Mouse (Mus musculus): ENCODE data around the gene S100a4. TPM values are rescaled to one million over a fixed set of nuclear protein-coding genes. Genes with fewer than 3 reads are reported as not detected.
A peak's percentile ranks its signal among the peaks of the same experiment; 100 is the strongest.

S100a4 gene
- total RNA-seq, 2 experiments from 2014 or later = 2.9 to 4.5 TPM

DNA sequence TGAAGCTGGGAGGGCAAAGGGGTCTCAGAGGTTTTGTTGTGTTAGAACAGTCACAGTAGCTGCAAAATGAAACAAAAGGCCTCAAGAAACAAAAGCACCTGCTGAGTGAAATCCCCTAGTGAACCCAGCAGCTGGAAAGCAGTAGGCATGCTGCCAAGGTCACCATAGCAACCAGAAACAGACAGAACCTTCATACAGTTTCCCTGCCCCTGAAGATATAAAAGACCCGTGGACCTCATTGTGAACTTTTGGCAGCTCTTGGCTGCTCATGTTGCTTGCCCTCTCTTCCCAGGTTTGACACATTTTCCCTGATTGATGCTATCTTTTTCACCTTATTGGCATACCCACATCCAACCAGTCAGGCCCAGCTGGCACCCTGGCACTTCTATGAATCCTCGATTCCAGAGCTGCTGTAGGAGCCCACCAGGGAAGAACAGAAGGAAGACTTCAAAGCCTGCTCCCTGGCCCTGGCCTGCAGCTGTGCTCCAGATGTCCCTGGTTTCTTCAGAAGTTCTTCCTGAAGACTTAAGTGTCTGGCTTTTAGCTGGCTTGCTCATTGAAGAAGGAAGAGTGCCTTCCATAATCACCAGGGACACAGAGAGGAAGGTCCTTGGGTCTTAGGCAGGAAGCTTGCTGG, 20.0 kb downstream of the S100a4 start:
- no peak for DNase-seq (ENCODE audit: low spot score in 2 of 2)

DNA sequence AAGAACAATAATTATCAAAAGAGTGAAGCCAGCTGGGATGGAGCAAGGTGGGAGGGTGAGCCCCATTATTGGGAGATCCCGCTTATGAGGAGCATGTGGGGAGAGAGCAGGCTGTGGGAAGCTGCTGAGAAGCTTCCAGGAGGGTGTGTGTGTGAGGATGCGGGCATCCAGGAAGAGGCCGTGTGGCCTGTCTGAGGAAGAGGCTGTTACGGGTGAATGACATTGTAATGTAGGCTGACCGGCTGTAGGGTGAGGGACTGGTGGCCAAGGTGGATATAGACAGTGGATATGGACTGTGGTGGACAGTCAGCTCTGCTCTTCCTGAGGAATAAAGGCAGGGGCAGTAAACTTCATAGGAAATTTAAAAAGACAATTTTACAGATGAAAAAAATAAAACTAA, 21.9 kb downstream of the S100a4 start:
- no peak for DNase-seq (ENCODE audit: low spot score in 2 of 2)

DNA sequence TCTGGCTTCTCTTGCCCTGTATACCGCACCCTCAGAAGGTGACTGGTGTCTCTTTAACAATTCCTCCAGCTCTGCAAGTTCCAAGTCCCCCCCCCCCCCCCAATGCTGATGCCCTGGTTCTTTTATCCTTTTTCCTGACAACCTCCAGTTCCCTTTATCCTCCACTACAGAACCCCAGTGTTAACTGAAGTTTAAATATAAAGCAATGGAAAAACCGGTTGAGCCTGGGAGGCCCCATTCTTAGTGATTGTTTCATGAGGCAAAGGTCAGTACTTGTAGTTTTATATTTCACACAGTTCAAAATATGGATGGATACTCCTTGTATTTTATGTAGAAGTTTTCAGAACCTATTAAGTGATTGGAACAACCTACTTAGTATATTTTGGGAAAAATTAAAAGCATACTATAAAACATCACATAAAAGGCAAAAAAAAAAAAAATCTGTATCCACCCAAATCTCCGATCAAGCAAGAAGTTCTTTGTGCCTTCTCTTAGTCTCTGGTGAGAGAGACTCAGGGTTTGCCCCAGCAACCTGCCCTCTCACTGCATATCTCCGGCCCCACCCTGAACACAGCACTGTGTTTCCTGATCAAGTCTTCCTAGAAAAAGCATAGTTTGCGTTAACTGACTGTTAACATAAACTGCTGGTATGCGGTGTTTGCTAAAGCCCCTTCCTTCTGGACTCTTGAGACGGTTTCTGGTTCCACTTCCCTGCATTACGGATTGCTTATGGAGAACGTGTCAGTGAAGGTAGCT, 22.9 kb downstream of the S100a4 start:
- DNase-seq (ENCODE audit: low spot score in 2 of 2) = no peak

DNA sequence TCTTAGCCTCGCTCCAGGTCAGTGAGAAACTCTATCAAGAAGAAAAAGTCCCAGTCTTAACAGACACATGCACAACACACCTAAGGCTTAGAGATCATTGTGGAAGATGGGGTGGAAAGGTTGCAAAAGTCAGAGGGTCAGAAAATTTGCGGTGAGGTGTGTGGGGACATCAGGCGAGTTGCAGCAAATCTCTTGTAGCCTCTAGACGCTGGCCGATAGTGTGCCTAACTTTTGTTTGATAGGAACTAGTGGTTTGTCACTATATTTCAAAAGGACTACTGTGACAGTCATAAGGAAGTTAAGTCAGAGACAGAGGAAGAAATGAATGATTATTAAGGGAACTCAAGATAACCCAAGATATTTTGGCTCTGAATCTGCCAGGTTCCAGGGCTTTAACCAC, 23.8 kb downstream of the S100a4 start:
- DNase-seq (ENCODE audit: low spot score in 2 of 2) = no peak

DNA sequence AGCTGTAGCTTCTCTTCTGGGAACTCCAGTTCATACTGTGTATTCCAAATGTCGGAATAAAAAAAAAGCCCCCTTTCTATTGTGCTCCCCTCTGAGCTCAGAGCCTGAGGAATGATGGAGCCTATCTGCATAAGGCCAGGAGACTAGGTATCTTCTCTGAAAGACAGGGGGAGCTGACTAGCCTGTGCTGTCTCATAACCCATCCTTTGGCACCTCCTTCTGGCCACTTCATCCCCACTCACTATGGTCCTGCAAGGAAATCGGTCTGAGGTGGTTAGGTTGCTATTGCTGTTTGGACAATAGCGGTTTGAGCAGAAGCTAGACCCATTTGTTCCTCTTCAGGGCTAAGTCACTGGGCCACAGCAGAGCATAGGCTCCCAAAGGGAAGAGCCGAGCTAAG, 24.2 kb downstream of the S100a4 start:
- DNase-seq (ENCODE audit: low spot score in 2 of 2) = no peak

DNA sequence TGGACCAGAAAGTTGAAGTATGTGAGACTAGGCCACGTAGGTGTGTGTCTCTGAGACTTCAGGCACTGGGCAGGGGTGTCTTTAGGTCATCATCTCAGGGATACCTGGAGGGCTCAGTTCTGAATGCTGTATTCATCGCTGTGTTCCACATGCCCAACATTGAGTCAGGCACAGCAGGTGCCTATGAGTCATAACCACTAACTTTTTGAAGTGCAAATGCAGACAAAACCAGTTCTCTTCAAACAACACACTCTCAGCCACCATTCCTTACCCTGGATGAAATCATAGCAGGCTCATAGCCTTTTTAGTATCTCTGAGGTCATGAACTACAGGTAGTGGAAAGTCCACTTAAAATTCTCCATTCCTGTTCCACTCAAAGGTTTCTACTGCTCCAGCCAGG, 25.7 kb downstream of the S100a4 start:
- DNase-seq (ENCODE audit: low spot score in 2 of 2) = no peak

DNA sequence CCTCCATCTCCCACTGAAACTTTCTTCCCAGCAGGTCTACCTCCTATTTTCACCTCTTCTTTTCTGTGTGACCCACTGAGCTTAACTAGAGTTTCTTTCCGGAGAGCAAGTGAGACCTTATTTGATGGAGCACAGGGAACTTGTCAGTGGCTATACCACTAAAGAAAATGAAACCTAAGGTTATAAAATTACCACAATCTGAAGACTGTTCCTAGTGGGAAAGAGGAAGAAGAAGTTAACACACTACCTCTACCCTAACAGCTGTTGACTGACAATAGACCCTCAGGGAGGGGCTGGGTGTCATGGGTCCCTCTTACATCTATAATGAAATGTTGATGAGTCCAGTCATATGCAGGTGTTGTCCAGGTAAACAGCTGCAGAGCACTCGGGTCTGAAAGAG, 28.4 kb downstream of the S100a4 start:
- no peak for DNase-seq (ENCODE audit: low spot score in 2 of 2)

DNA sequence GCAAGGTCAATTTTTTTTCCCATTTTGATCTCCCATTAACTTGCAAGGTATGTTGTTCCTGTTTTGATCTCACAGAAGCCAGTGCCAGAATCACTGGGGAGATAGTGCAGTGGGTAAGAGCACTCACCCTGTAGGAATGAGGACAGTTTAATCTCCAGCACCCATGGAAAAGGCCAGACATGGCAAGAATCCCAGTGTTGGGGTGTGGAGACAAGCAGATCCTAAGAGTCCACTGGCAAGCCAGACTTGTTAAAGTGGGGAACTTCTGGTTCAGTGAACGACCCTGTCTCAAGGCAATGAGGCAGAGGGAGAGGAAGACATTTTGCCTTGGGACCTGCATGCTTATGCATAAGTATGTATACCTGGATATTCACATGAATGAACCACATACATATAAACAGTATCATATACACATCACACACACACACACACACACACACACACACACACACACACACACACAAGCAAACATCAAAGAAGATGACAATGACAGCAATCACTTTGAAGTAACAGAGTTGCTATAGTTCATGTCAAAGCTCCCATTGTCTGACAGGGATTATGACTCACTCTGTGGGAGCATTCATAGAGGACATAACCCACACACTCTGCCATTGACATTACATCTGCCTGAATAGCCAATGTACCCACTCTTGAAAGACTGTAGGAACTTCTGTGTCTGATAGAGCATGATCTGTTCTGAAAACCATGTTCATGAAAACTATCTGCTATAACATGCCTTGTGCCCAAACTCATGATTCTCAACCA, 35.1 kb downstream of the S100a4 start:
- no peak for DNase-seq (ENCODE audit: low spot score in 2 of 2)

DNA sequence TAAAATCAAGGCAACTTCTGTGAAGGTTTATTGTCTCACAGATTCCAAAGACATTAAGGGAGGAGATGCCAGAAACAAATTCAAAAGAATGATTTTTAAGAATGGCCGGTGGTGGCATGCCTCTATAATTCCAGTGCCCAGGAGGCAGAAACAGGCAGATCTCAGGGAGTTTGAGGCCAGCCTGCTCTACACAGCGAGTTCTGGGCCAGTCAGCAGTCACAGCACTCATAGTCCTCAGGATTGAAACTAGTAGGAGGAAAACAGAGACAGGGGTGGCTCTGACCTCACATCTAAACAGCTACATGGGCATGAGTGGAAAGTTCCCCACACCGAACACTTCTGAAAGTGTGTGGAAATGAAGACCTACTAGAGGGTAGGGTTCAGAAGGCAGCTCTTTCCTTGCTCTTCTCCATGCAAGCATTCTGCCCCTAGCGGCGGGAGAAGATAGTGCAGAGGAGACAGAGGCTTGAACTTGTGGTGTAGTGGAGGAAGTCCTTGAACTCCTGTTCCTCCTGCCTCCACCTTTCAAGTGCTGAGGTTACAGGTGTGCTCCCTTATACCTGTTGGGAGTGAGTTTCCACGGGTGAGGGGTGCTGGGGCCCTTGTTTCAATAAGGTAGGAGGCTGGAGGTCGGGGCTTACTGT, 36.1 kb downstream of the S100a4 start:
- no peak for DNase-seq (ENCODE audit: low spot score in 2 of 2)

DNA sequence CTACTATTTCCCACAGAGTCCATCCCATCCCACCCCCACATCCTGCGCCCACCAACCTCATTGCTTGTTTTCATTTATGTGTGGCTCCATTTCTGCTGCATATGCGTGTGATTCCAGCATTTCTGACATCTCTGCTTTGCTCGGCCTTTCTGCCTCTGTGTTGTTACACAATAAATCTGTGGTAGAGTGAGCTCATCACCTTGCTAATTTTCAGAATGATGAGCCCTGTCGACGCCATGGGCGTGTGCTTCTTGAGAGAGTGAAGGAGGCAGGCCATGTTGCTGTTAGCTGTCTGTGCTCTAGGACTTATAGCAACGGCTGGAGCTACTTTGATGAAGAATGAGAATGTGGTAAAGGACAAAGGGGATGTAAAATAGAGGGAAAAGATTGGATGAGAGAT, 37.4 kb downstream of the S100a4 start:
- no peak for DNase-seq (ENCODE audit: low spot score in 2 of 2)

DNA sequence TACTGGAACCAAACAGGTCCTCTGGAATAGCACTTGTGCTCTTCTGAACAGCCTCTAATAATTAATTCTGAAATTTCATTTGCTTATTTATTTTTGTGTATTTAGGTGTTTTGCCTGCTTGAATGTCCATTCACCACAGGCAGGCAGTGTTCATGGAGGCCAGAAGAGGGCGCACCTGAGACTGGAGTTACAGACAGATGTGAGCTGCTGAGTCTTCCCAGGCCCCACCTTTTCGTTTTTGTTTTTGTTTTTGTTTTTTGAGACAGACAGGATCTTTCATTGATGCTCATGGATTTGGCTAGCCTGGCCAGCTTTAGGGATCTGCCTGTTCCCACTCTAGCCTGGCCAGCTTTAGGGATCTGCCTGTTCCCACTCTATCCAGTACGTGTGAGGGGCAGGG, 40.6 kb downstream of the S100a4 start:
- peak; percentile 40 to 59 for DNase-seq (ENCODE audit: low spot score in 2 of 2)

DNA sequence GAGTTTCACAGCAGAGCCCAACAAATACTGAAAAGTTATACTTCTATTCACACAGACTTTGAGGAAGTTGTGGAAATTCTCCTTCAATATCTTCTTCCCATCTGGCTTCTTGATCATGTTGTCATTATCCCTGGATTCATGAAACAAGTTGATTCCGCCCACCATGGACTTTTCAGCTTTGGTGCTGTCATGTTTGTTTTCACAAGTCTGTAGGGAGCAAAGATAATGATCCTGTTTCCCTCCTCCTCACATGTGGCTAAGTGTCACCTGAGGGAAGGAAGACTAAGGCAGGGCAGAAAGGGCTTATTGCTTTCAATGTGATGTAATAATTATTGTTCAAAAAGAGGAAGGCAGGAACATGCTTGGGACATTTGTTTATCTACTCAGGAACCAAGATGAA, 43.7 kb downstream of the S100a4 start:
- no peak for DNase-seq (ENCODE audit: low spot score in 2 of 2)

DNA sequence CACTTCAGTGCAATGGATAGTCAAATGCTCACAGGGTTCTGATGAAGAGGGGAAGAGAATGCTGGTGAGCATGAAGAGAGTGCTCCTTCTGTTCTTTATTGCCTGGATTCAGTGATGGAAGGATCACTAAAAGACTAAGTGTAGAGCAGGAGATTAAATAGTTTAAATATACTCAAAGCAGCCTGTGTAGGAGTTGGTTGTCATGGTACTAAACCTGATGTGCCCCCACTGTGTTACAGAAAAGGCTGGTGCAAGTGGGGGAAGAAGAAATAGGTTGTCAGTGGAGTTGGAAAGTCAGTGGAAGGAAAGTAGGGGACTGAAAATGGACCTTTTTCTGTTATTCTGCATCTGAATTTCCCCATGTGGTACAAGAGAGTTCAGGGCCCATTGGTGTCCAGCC, 45.4 kb downstream of the S100a4 start:
- DNase-seq (ENCODE audit: low spot score in 2 of 2) = peak in 1 of 2 experiments; percentile 11

DNA sequence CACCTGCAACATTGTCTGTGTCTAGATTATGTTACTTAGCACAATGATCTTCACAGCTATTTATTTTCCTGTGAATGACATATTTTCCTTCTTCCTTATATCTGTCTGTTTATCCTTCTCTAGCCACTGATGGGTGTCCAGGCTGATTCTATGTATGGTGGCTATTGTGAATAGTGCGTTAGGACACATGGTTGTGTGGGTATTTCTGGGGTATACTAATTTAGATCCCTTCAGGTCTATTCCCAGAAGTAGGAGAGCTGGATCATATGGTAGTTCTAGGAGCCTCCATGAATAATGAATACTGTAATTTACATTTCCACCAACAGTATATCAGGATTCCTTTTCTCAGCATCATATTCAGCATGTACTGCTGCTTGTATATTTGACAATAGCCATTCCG, 46.3 kb downstream of the S100a4 start:
- no peak for DNase-seq (ENCODE audit: low spot score in 2 of 2)

DNA sequence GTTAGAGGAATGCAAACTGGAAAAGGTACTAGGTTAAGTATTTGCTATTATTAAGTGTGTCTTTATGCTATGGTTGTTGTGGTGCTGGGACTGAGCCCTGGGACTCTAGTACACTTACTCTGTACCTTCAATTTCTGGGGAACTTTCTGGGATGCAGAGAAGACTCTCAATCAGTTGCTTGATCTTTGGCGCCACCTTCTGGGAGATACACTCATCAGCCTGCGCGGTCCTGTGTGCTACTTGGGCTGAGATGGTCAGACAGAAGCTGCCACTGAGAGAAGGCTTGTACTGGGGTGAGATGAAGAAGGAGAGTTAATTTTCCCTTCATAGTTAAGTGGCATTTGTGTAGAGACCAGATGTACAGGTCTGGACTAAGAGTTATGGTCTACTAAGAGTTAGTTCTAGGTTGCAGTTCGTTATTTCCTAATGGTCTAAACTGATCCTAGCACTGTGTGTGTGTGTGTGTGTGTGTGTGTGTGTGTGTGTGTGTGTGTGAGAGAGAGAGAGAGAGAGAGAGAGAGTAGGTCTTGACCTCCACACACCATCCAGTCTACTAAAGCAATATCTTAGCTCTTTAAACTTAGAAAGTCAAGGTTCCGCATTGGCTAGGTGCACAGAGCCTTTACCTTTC, 49.4 kb downstream of the S100a4 start:
- DNase-seq (ENCODE audit: low spot score in 2 of 2) = peak; percentile 87 to 91

DNA sequence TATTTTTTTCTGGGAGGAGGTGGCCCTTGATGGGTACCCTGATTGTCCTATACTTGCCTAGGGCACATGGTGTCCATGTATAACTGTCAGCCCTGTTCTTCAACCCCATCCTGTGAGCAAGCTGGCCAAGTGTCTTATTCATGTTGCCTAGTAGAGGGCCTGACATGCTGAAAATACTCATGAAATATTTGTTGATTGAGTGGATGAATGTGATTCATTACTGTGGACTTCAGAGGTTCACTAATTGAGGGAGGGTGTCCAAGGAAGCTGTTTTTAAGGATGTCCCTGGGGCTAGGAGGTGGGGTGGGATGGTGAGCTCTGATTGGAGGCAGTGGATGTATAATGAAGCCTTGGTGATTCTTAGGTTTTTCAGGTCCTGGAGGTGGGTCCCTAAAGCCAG, 50.1 kb downstream of the S100a4 start, which contains the start of gene S100a7a:
TSS of gene S100a7a (plus strand) at position 301 of the 400 bp plus-strand sequence.
- no peak for DNase-seq (ENCODE audit: low spot score in 2 of 2)

Other genes starting within 250 kb of the S100a4 start
- gene Slc27a3, start 213.8 kb upstream of the S100a4 start, total RNA-seq (2021) = 1 to 10 TPM; 5.9 to 9.3 TPM
- gene Ints3, start 170.1 kb upstream of the S100a4 start, total RNA-seq (2021) = 10 to 100 TPM; 63.1 to 66.1 TPM
- 1 to 10 TPM; 4.6 to 5.0 TPM for gene Npr1, start 137.9 kb upstream of the S100a4 start, total RNA-seq (2021)
- gene Ilf2, start 127.6 kb upstream of the S100a4 start, total RNA-seq (2021) = 10 to 100 TPM; 90.2 to 94.9 TPM
- gene Snapin, start 112.7 kb upstream of the S100a4 start, total RNA-seq (2021) = 10 to 100 TPM; 55.5 to 57.0 TPM
- gene Chtop, start 94.3 kb upstream of the S100a4 start, total RNA-seq (2021) = 100 to 1,000 TPM; 165 TPM
- gene S100a1, start 89.4 kb upstream of the S100a4 start, total RNA-seq (2021) = 100 to 1,000 TPM; 127 to 133 TPM
- gene S100a13, start 89.3 kb upstream of the S100a4 start, total RNA-seq (2021) = 10 to 100 TPM; 19.2 to 20.4 TPM
- gene S100a14, start 76.9 kb upstream of the S100a4 start, total RNA-seq (2021) = under 1 TPM; 0.52 to 0.70 TPM
- gene S100a16, start 66.5 kb upstream of the S100a4 start, total RNA-seq (2021) = 10 to 100 TPM; 75.6 to 80.4 TPM
- 1 to 10 TPM in 1 of 2 experiments, under 1 TPM in 1; 0.96 to 1.6 TPM for gene S100a3, start 43.2 kb upstream of the S100a4 start, total RNA-seq (2021)
- not detected for gene S100a2, start 13.5 kb upstream of the S100a4 start, total RNA-seq (2021)
- gene Gm42674, start 1.9 kb upstream of the S100a4 start, total RNA-seq (2021) = not detected
- gene S100a5, start 4.8 kb downstream of the S100a4 start, total RNA-seq (2021) = not detected
- gene S100a6, start 9.1 kb downstream of the S100a4 start, total RNA-seq (2021) = 10 to 100 TPM; 30.8 to 37.4 TPM
- gene S100a7a, start 50.2 kb downstream of the S100a4 start, total RNA-seq (2021) = 1 to 10 TPM; 1.0 to 1.1 TPM
- 1 to 10 TPM in 1 of 2 experiments, not detected in 1; 2.6 TPM for gene S100a8, start 65.2 kb downstream of the S100a4 start, total RNA-seq (2021)
- gene S100a9, start 92.0 kb downstream of the S100a4 start, total RNA-seq (2021) = 1 to 10 TPM in 1 of 2 experiments, not detected in 1; 1.6 TPM
- gene Pglyrp4, start 123.1 kb downstream of the S100a4 start, total RNA-seq (2021) = not detected
- not detected for gene Gm5849, start 174.1 kb downstream of the S100a4 start, total RNA-seq (2021)